Mouse (Mus musculus) C2C12 (cell line): ENCODE results near the gene Rfpl4b.

Experiments
- CTCF ChIP-seq: IDR thresholded peaks from one replicate; pipeline ENCODE4 v1.5.1; 2011; ENCODE audit not compliant: control insufficient read depth, insufficient read depth, insufficient read length
- MYOG ChIP-seq: IDR thresholded peaks from one replicate; pipeline ENCODE4 v1.6.1; 2011; ENCODE audit not compliant: control insufficient read depth, insufficient read length; ENCODE audit errors: extremely low read depth
- USF1 ChIP-seq: IDR thresholded peaks from one replicate; pipeline ENCODE4 v1.6.1; 2011; ENCODE audit warnings: low read depth, mild to moderate bottlenecking, control low read depth, moderate library complexity

DNA sequence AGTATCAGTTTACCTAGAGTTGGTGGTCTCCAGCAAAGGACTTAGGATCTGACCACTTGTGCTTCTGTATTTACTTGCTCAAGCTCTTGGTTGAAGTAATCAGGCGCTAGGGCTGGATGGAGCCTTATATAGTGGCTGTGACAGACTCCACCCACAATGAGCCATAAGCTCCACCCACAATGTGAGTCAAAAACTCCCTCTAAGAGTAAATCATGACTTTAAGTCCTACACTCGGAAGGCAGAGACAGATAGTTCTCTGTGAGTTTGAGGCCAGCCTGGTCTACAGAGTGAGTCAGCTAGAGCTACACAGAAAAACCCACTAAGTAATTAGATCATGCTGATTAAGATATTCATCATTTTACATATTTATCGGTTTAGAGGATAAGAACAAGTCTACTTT is at the start of gene Rfpl4b:
- TF ChIP-seq MYOG, result no peak
- TF ChIP-seq CTCF, result no peak
- no peak for TF ChIP-seq USF1
